In genomic region chr10:89443115-89443622, GRCm38 (mm10) we compare ENCODE assay signal across 8 mouse cellular contexts. TPM values are rescaled to one million over a fixed set of nuclear protein-coding genes. Genes with fewer than 3 reads are reported as not detected.
DNase-seq lines count a peak whose midpoint lies in the region; ATAC-seq lines count a peak whose summit lies in the region.

No protein-coding gene starts in this region.

- WGBS in kidney, embryonic 15.5 days = 0% methylated on average over 17 of the region's 17 CpGs
- WGBS in forebrain, embryonic 14.5 days = 0% methylated on average over 17 of the region's 17 CpGs
- WGBS in intestine, embryonic 14.5 days = under 1% methylated on average over 17 of the region's 17 CpGs
- WGBS in stomach, embryonic 16.5 days = under 1% methylated on average over 17 of the region's 17 CpGs

- ATAC-seq in kidney, embryonic 15.5 days (replicated peaks; ENCODE audit: low FRiP score) = peak; percentile 44
- ATAC-seq in forebrain, embryonic 14.5 days = peak; percentile 21
- ATAC-seq in intestine, embryonic 14.5 days (replicated peaks; ENCODE audit: low FRiP score, low TSS enrichment, low read depth) = no peak; the same call in 1 of the 2 replicates
- ATAC-seq in stomach, embryonic 16.5 days (ENCODE audit: insufficient read depth, low FRiP score) = peak; percentile 39

- peak overlapping the region; percentile 80 for H3K4me3 ChIP-seq in kidney, embryonic 15.5 days (replicated peaks)
- H3K4me3 ChIP-seq in forebrain, embryonic 14.5 days (ENCODE audit: low read depth, low read length) = peak overlapping the region; percentile 48
- peak overlapping the region; percentile 76 for H3K4me3 ChIP-seq in intestine, embryonic 14.5 days (ENCODE audit: low read depth, low read length)
- peak overlapping the region; percentile 83 for H3K4me3 ChIP-seq in stomach, embryonic 16.5 days (replicated peaks; ENCODE audit: low read length)

- H3K9me3 ChIP-seq in kidney, embryonic 15.5 days (replicated peaks) = no peaks in the 10 kb centered on the region
- no peaks in the 10 kb centered on the region for H3K9me3 ChIP-seq in forebrain, embryonic 14.5 days (replicated peaks; ENCODE audit: control insufficient read depth, low read length)
- H3K9me3 ChIP-seq in intestine, embryonic 14.5 days (ENCODE audit: control insufficient read depth, low read length) = no peaks in the 10 kb centered on the region
- H3K9me3 ChIP-seq in stomach, embryonic 16.5 days (replicated peaks; ENCODE audit: control insufficient read depth, low read length) = no peaks in the 10 kb centered on the region

- no peak for DNase-seq in kidney, adult 18-20 months
- DNase-seq in MN1 (ENCODE audit: low spot score) = peak; percentile 37
- peak; percentile 12 for DNase-seq in forebrain, embryonic 14.5 days (ENCODE audit: low spot score)
- DNase-seq in intestine, embryonic 14.5 days (ENCODE audit: low spot score) = no peak
- peak; percentile 73 for DNase-seq in lung, postnatal 36 days
- DNase-seq in gastrocnemius, adult 8-10 months (ENCODE audit: low spot score in 2 of 2) = no peak

- peak overlapping the region; percentile 91 for H3K4me2 ChIP-seq in kidney, embryonic 15.5 days
- peak overlapping the region; percentile 79 for H3K4me2 ChIP-seq in forebrain, embryonic 14.5 days (ENCODE audit: low read length)
- H3K4me2 ChIP-seq in intestine, embryonic 14.5 days (ENCODE audit: low read length) = peak overlapping the region; percentile 85
- peak overlapping the region; percentile 95 for H3K4me2 ChIP-seq in stomach, embryonic 16.5 days (ENCODE audit: low read depth, low read length)

- no peaks in the 10 kb centered on the region for H3K36me3 ChIP-seq in kidney, embryonic 15.5 days
- no peaks in the 10 kb centered on the region for H3K36me3 ChIP-seq in forebrain, embryonic 14.5 days (ENCODE audit: control insufficient read depth, insufficient read depth, low read length)
- peaks cover 1% of the 10 kb centered on the region; the same call in 1 of the 2 replicates for H3K36me3 ChIP-seq in intestine, embryonic 14.5 days (ENCODE audit: control insufficient read depth, insufficient read depth, low read length)
- H3K36me3 ChIP-seq in stomach, embryonic 16.5 days (ENCODE audit: control insufficient read depth, insufficient read depth, low read length) = no peaks in the 10 kb centered on the region

- H3K27ac ChIP-seq in kidney, embryonic 15.5 days = peak overlapping the region; percentile 85
- no peak overlapping the region for H3K27ac ChIP-seq in forebrain, embryonic 14.5 days (ENCODE audit: low read depth, low read length)
- peak overlapping the region; percentile 78 for H3K27ac ChIP-seq in intestine, embryonic 14.5 days (ENCODE audit: low read depth)
- H3K27ac ChIP-seq in stomach, embryonic 16.5 days (ENCODE audit: low read length) = peak overlapping the region; percentile 26; the same call in 1 of the 2 replicates

- no peaks in the 10 kb centered on the region for H3K27me3 ChIP-seq in kidney, embryonic 15.5 days
- no peaks in the 10 kb centered on the region for H3K27me3 ChIP-seq in forebrain, embryonic 14.5 days (replicated peaks; ENCODE audit: control insufficient read depth, insufficient read depth, low read length)
- H3K27me3 ChIP-seq in intestine, embryonic 14.5 days (replicated peaks; ENCODE audit: control insufficient read depth, insufficient read depth, low read length) = no peaks in the 10 kb centered on the region
- no peaks in the 10 kb centered on the region for H3K27me3 ChIP-seq in stomach, embryonic 16.5 days (ENCODE audit: control insufficient read depth, insufficient read depth, low read length)

- H3K4me1 ChIP-seq in kidney, embryonic 15.5 days = peaks cover 14% of the 10 kb centered on the region
- H3K4me1 ChIP-seq in forebrain, embryonic 14.5 days (ENCODE audit: control insufficient read depth, insufficient read depth, low read length) = peaks cover 3% of the 10 kb centered on the region
- H3K4me1 ChIP-seq in intestine, embryonic 14.5 days (replicated peaks; ENCODE audit: control insufficient read depth, insufficient read depth, low read length) = peaks cover 8% of the 10 kb centered on the region; the same call in 1 of the 2 replicates
- H3K4me1 ChIP-seq in stomach, embryonic 16.5 days (ENCODE audit: control insufficient read depth, insufficient read depth, low read length) = peaks cover 11% of the 10 kb centered on the region; the same call in 1 of the 2 replicates

- H3K9ac ChIP-seq in kidney, embryonic 15.5 days = peak overlapping the region; percentile 61
- peak overlapping the region; percentile 63 for H3K9ac ChIP-seq in forebrain, embryonic 14.5 days (ENCODE audit: low read length)
- peak overlapping the region; percentile 59 for H3K9ac ChIP-seq in intestine, embryonic 14.5 days (ENCODE audit: low read length)
- H3K9ac ChIP-seq in stomach, embryonic 16.5 days (ENCODE audit: low read length) = peak overlapping the region; percentile 83

RNA-seq across cellular contexts. Expression of gene Gas2l3, which starts 0.6 kb away (rescaled TPM):
- 18.9 and 19.6 TPM in 2 replicates for polyA plus RNA-seq in kidney, embryonic 15.5 days (2015; fragmentation: Nextera tagmentation; extraction: Ambion mirVana)
- polyA plus RNA-seq in forebrain, embryonic 14.5 days (2014; fragmentation: Nextera tagmentation; extraction: Ambion mirVana) = 7.7 and 12.3 TPM in 2 replicates
- 19.3 and 22.3 TPM in 2 replicates for polyA plus RNA-seq in intestine, embryonic 14.5 days (2014; fragmentation: Nextera tagmentation; extraction: Ambion mirVana)
- polyA plus RNA-seq in stomach, embryonic 16.5 days (2015; fragmentation: Nextera tagmentation; extraction: Ambion mirVana) = 12.7 and 15.9 TPM in 2 replicates
- total RNA-seq in gastrocnemius, adult 8-10 months (2022) = 1 to 10 TPM in 2 of 4 experiments, under 1 TPM in 2; 0.53 to 1.6 (median 1.1) TPM

Comparison
In these comparisons a context has a peak if more than half of its experiments do, and no peak if none do; other contexts are left out.
1. DNase-seq: peak in MN1 (single experiment), forebrain, embryonic 14.5 days (single experiment) and lung, postnatal 36 days (single experiment); none in kidney, adult 18-20 months (single experiment), intestine, embryonic 14.5 days (single experiment) and gastrocnemius, adult 8-10 months (0 of 2).
2. Peak in every context shown above with its lines, with median percentiles within 50 percentile points of each other: H3K4me2 ChIP-seq, H3K4me3 ChIP-seq and H3K9ac ChIP-seq.